Mouse (Mus musculus) telencephalon, adult 2 months (tissue): ENCODE measurements around the gene Trmt112.

Experiments used
- DNase-seq: peaks from one replicate; pipeline ENCODE4 v3.0.0-alpha.2; 2011; ENCODE audit warnings: low read depth, low spot score

The Trmt112 gene

GRCm38 (mm10) chr19:6948186-6948585 is 38.7 kb downstream of the Trmt112 start:
- DNase-seq: no peak

DNA sequence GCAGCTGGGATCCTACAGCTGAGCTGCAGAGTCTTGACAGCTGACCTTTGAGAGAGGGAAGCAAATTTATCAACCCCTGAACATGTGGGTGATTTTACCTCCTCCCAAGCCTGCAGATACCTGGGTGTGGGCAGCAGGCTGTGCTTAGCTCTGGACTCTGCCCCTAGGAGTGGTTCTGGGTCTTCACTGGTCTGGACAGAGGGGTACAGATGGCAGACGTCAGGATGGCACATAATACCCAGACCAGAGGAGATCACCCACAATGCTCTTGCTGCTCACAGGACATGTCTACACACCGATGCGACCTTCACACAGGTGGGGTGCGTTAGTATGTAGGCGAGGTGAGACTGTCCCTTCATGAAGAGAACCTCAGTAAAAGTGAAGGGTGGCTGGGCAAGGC is 40.0 kb downstream of the Trmt112 start:
- DNase-seq: no peak

DNA sequence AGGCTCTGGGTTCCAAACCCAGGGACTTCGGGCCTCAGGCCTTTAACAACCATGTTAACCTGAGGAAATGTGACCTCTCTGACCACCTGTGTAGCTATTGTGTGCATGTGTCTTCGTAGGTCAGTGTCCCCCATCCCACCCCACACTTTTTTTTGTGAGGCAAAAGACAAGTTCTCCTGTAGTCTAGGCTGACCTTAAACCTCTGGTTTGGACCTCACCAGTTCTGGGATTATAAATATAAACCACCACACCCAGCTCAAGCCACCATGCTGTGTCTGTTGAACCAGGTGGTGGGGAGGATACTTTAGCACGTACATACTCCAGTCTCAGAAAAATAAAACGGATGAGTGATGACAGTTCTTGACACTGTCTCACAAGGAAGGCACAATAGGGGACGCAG is 40.5 kb downstream of the Trmt112 start:
- DNase-seq: no peak

DNA sequence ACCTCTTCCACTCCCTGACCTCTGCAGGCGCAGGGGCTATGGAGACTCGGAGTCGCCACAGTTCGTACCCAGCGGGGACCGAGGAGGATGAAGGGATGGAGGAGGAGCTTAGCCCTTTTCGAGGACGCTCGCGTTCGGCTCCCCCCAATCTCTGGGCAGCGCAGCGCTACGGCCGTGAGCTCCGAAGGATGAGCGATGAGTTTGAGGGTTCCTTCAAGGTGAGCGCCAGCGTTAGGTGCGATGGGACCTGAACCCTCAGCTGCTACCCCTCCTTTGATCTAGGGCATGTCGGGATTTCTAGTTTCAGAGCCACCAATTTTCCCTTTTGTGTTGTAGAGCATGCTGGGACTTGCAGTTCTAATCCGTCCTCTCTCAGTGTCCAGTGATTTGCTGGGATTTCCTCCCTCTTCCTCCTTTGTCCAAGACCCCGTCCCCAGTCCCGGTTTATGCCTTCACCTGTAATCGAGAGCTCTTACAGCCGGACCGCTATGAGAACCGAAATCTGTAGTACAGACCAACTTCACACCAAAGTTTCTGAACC is 41.2 kb downstream of the Trmt112 start:
- DNase-seq: peak; percentile 76

- DNase-seq: peak; percentile 95
These were observed 42.0 kb downstream of the Trmt112 start for GRCm38 (mm10) chr19:6951381-6951968.

- no peak for DNase-seq
These were observed 42.7 kb downstream of the Trmt112 start for GRCm38 (mm10) chr19:6951994-6952711.

GRCm38 (mm10) chr19:6952712-6953037 is 43.2 kb downstream of the Trmt112 start:
- DNase-seq: no peak

DNA sequence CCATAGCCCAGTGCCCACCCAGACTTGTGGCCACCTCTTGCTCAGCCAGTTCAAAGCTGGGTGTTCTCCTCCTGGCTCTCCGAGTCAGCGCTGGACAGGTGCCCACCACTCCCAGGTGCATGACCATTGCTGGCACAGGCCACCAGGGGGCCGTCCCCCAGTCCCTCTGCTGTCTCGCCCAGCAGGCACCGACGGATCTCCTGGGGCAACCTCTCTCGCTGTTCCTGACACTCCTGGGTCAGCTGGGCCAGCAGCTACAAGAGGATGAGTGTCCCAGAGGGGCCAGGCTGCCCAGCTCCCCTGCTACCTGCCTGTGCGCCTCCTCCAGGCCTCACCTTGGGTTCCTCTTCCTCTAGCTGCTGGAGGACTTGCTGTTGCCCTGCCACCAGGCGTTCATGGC is 44.5 kb downstream of the Trmt112 start:
- DNase-seq: no peak

DNA sequence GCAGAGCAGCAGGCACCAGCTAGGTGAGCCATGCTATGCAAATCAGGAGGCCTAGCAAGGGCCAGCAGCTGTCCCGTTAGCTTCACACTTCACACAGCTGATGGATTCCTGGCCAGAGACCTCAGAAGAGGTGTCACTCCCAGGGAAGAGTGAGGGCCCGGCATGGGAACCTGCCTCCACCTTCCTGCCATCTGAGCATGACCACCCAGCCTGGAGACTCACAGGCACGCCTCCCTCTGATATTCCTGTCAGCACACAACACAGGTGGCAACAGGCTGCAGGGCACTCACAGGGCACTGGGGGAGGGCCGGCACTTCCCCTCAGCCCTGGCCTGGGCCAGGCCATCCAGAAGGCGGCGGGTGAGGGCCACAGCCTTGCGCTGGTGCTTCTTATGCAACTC is 45.9 kb downstream of the Trmt112 start:
- no peak for DNase-seq

DNA sequence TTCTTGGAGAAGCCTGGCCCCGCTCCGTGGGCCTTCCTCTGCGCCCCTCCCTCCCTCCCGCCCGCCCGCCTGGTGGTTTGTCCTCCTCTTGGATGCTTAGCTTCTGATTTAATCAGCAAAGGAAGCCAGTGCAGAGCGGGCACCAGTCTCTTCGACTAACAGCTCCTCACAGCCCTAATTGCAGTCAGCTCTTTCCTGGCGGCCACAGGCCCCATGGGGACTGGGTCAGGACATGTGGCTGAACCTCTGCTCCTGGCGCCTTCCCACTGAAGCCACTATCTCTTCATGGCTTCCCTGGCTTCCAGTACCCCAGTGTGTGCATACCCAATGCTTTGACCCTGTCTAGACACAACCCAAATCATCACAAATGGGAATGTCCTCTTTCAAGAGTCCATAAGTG is 47.0 kb downstream of the Trmt112 start:
- DNase-seq: no peak
